Mouse (Mus musculus): Measurements from ENCODE around the gene Polr3f. TPM values are rescaled to one million over a fixed set of nuclear protein-coding genes. Genes with fewer than 3 reads are reported as not detected.

The Polr3f gene
- total and polyA plus RNA-seq, 3 experiments, result 15.8 to 28.5 (median 20.2) TPM

DNA sequence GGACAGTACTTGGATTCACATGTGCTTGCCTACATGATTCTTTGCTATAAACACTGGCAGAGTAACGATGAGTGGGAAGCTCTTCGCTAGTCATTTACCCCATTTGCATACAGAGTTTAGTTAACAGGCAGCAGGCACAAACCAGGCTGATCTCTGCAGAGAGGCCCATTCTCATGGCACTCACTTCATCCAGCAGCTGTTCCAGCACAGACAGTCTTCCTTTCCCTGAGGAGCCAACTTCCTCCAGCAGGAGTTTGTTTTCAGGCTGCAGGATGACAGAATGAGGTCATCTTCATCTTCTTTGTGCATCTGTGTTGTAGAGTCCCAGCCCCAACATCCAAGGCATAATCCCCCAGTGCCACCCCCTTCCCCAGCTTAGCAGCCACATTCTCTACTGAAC lies 48.1 kb upstream of the Polr3f start:
- Histone ChIP-seq H3K36me3 (replicated peaks in 1 of 2; ENCODE audit: control insufficient read depth in 1 of 2, insufficient read depth in 1 of 2, low read length in 1 of 2) (no peaks in the 10 kb centered on the region), H3K4me3 (replicated peaks in 1 of 3; ENCODE audit: low read depth in 2 of 3, low read length in 2 of 3, poor library complexity in 1 of 3) (no peak overlapping the region), H3K27me3 (replicated peaks) (no peaks in the 10 kb centered on the region), H3K27ac (ENCODE audit: insufficient read depth, low read depth) (no peak overlapping the region), H3K9ac (ENCODE audit: insufficient read depth, low read depth) (no peak overlapping the region), H3K4me2 (ENCODE audit: insufficient read depth, low read depth, poor library complexity, severe bottlenecking) (no peak overlapping the region), H3K79me2 (replicated peaks; ENCODE audit: control insufficient read depth, extremely low read depth, insufficient read depth, poor library complexity, severe bottlenecking) (no peaks in the 10 kb centered on the region), H3K4me1 (ENCODE audit: control insufficient read depth in 1 of 2, insufficient read depth in 2 of 2) (peaks cover 0 to 3% of the 10 kb centered on the region in 2 experiments; a peak in 2 of 4 replicates), H3K9me3 (replicated peaks; ENCODE audit: low read length) (peaks cover 3% of the 10 kb centered on the region)
- dilution Hi-C loops (cut with MboI; ENCODE audit: extremely low pct_ligation_motif_present, extremely low pct_unique_long_range_greater_than_20kb, low sequenced_read_pairs) (no loop called here), in situ Hi-C loops (cut with MboI; ENCODE audit: low pct_ligation_motif_present, low pct_unique_long_range_greater_than_20kb, low sequenced_read_pairs) (no loop called here)
- no peak for DNase-seq (ENCODE audit: extremely low read depth)
- TF ChIP-seq CHD1 (IDR thresholded peaks at IDR 0.05; ENCODE audit: low read depth, low read length), result no peak
- TF ChIP-seq KAT2A (IDR thresholded peaks at IDR 0.05; ENCODE audit: insufficient replicate concordance, low read length), result no peak
- TF ChIP-seq ELF1 (IDR thresholded peaks at IDR 0.05; ENCODE audit: low read depth, low read length), result no peak
- no peak for TF ChIP-seq UBTF (IDR thresholded peaks at IDR 0.05; ENCODE audit: low read depth, low read length)

DNA sequence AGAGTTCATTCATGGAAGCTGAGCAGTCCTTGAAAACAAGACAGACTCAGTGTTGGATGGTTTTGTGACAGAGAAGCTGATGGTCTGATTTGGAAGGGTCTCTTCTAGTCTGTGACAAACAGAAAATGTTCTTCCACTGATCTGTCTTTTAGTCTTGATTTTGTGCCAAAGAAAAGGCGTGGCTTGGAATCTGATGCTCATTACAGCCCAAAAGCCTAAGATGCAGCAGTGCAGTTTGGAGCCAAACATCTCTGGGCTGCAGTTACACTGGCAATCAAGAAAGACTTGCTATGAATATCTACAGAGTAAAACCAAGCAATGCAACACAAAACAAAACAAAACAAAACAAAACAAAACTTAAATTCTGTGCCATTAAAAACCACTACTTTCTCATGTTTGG lies 43.4 kb upstream of the Polr3f start:
- Histone ChIP-seq H3K4me1 (ENCODE audit: control insufficient read depth in 1 of 2, insufficient read depth in 2 of 2) (peaks cover 0 to 3% of the 10 kb centered on the region in 2 experiments; a peak in 2 of 4 replicates), H3K27me3 (replicated peaks) (peaks cover 1% of the 10 kb centered on the region), H3K4me3 (replicated peaks in 1 of 3; ENCODE audit: low read depth in 2 of 3, low read length in 2 of 3, poor library complexity in 1 of 3) (no peak overlapping the region), H3K9me3 (replicated peaks; ENCODE audit: low read length) (peaks cover 3% of the 10 kb centered on the region), H3K9ac (ENCODE audit: insufficient read depth, low read depth) (no peak overlapping the region), H3K36me3 (replicated peaks in 1 of 2; ENCODE audit: control insufficient read depth in 1 of 2, insufficient read depth in 1 of 2, low read length in 1 of 2) (no peaks in the 10 kb centered on the region), H3K4me2 (ENCODE audit: insufficient read depth, low read depth, poor library complexity, severe bottlenecking) (no peak overlapping the region), H3K79me2 (replicated peaks; ENCODE audit: control insufficient read depth, extremely low read depth, insufficient read depth, poor library complexity, severe bottlenecking) (no peaks in the 10 kb centered on the region), H3K27ac (ENCODE audit: insufficient read depth, low read depth) (no peak overlapping the region)
- TF ChIP-seq ELF1 (IDR thresholded peaks at IDR 0.05; ENCODE audit: low read depth, low read length) (no peak), GABPA (IDR thresholded peaks at IDR 0.05; ENCODE audit: insufficient replicate concordance, low read depth, low read length) (no peak), UBTF (IDR thresholded peaks at IDR 0.05; ENCODE audit: low read depth, low read length) (no peak), PAX5 (IDR thresholded peaks at IDR 0.05; ENCODE audit: low read length) (no peak), NRF1 (IDR thresholded peaks at IDR 0.05; ENCODE audit: low read depth, low read length) (no peak)
- in situ Hi-C loops (cut with MboI; ENCODE audit: low pct_ligation_motif_present, low pct_unique_long_range_greater_than_20kb, low sequenced_read_pairs) (no loop called here), dilution Hi-C loops (cut with MboI; ENCODE audit: extremely low pct_ligation_motif_present, extremely low pct_unique_long_range_greater_than_20kb, low sequenced_read_pairs) (no loop called here)
- DNase-seq (ENCODE audit: extremely low read depth), result no peak

DNA sequence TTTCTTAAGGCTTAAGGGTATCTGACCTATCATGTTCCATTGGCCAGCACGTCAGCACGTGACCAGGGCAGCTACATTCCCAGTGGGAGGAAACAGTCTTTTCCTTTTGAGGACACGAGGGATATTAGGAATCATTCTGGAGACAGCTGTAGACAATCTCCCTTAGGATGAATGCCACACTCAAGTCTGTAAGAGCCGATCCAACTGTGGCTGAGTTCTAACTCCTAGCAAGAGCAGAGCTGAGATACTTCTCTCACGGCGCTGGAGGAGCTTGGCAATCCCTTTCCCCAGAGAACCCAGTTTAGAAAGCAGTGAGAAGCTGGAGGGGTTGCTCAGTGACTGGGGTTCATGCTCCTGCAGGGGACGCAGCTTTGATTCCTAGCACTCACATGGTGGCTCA lies 42.1 kb upstream of the Polr3f start:
- H3K4me1 ChIP-seq (ENCODE audit: control insufficient read depth in 1 of 2, insufficient read depth in 2 of 2), result no peaks in the 10 kb centered on the region

More for the DNA sequence above, 42.1 kb upstream of the Polr3f start:
- DNase-seq (ENCODE audit: extremely low read depth), result no peak
- H3K36me3 ChIP-seq (replicated peaks in 1 of 2; ENCODE audit: control insufficient read depth in 1 of 2, insufficient read depth in 1 of 2, low read length in 1 of 2), result no peaks in the 10 kb centered on the region
- dilution Hi-C loops (cut with MboI; ENCODE audit: extremely low pct_ligation_motif_present, extremely low pct_unique_long_range_greater_than_20kb, low sequenced_read_pairs), result no loop called here
- peaks cover 3% of the 10 kb centered on the region for H3K9me3 ChIP-seq (replicated peaks; ENCODE audit: low read length)
- no peak overlapping the region for H3K9ac ChIP-seq (ENCODE audit: insufficient read depth, low read depth)
- H3K4me2 ChIP-seq (ENCODE audit: insufficient read depth, low read depth, poor library complexity, severe bottlenecking), result no peak overlapping the region
- H3K4me3 ChIP-seq (replicated peaks in 1 of 3; ENCODE audit: low read depth in 2 of 3, low read length in 2 of 3, poor library complexity in 1 of 3), result no peak overlapping the region
- peaks cover 1% of the 10 kb centered on the region for H3K27me3 ChIP-seq (replicated peaks)
- H3K79me2 ChIP-seq (replicated peaks; ENCODE audit: control insufficient read depth, extremely low read depth, insufficient read depth, poor library complexity, severe bottlenecking), result no peaks in the 10 kb centered on the region
- in situ Hi-C loops (cut with MboI; ENCODE audit: low pct_ligation_motif_present, low pct_unique_long_range_greater_than_20kb, low sequenced_read_pairs), result no loop called here
- H3K27ac ChIP-seq (ENCODE audit: insufficient read depth, low read depth), result no peak overlapping the region
- TF ChIP-seq JUN (IDR thresholded peaks at IDR 0.05; ENCODE audit: insufficient read depth, low read depth, low read length) (no peak), RAD21 (IDR thresholded peaks at IDR 0.05; ENCODE audit: low read depth, low read length) (no peak), ELF1 (IDR thresholded peaks at IDR 0.05; ENCODE audit: low read depth, low read length) (no peak), ZKSCAN1 (IDR thresholded peaks at IDR 0.05; ENCODE audit: borderline replicate concordance, low read depth, low read length) (no peak), NRF1 (IDR thresholded peaks at IDR 0.05; ENCODE audit: low read depth, low read length) (no peak), MAZ (IDR thresholded peaks at IDR 0.05; ENCODE audit: low read depth, low read length) (no peak), CTCF (conservative IDR thresholded peaks at IDR 0.05 in 1 of 2, IDR thresholded peaks at IDR 0.05 in 1 of 2; ENCODE audit: low read depth in 2 of 2, low read length in 2 of 2) (no peak), E2F4 (IDR thresholded peaks at IDR 0.05; ENCODE audit: insufficient replicate concordance, low read depth, low read length) (no peak)

Data from CH12.LX (cell line).